Mouse (Mus musculus): ENCODE measurements around the gene Psmc1.

Gene Psmc1

DNA sequence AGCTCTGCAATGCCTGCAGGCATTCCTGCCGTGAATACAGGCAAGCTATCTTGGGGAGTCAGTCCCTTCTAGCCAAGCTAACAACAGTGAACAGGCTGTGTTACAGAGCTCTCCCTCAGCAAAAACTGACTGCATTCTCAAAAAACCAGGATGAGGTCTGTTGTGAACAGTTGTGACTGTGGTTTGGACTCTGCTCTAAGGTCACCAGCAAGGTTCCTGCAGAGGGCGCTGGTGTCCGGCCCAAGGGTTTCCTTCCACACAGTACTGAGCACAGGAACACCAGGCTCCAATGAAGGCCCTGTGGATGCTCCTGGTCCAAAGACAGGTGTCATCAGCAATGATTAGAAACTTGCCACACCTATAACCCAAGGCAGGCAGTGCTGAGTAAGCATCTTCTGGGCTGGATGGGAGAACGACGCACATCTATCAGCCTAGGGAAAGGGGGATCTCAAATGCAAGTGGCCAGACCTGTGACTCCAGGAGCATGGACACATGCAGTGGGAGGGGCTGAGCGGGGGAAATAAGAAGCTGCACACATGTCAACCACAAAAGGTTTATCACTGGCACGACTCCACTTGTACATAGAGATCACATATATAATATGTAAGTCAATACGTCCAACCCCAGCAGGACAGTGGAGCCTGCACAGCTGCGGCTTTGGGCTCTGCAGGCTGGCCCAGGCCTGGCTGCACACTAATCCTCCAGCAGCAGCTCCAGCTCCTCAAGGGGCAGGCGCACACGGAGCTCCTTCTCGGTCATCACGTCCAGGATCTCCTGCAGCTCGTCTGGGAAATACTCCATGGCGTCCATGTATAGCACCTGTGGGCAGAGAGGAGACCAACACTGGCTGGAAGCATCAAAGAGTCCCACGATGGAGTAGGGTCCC lies 15.2 kb downstream of the Psmc1 start:
- peak; percentile 39 for DNase-seq

DNA sequence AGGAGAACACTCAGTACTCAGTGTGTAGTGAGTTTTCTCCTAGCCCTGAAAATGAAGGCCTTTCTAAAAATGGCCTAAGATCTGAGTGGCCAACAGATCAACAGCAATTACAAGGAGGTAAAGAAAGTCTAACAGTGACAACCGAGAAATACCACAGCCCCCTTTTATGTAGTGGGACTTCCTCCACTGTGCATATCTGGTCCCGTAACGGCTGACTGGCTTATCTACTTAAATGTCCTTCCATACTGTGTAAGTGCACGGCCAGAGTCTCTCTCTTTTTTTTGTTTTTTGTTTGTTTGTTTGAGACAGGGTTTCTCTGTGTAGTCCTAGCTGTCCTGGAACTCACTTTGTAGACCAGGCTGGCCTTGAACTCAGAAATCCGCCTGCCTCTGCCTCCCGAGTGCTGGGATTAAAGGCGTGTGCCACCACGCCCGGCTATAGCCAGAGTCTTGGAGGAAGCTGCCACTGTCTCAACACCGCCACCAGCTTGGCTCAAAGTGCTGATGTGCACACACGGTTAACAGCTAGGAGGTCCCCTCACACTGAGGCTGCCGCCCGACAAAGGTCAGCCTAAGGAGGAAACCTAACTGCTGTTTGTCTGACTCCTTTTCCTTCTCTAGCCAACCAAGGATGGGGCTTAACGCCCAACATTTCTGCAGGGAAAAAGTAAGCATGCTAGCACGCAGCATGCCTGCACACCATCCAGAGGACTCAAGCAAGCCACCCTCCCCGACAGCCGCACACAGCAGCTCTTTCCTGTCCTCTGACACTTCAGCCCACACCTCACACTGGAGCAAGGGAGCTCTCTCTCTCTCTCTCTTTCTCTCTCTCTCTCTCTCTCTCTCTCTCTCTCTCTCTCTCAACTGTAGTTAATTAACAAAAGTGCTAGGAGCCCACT lies 17.3 kb downstream of the Psmc1 start:
- DNase-seq: no peak

DNA sequence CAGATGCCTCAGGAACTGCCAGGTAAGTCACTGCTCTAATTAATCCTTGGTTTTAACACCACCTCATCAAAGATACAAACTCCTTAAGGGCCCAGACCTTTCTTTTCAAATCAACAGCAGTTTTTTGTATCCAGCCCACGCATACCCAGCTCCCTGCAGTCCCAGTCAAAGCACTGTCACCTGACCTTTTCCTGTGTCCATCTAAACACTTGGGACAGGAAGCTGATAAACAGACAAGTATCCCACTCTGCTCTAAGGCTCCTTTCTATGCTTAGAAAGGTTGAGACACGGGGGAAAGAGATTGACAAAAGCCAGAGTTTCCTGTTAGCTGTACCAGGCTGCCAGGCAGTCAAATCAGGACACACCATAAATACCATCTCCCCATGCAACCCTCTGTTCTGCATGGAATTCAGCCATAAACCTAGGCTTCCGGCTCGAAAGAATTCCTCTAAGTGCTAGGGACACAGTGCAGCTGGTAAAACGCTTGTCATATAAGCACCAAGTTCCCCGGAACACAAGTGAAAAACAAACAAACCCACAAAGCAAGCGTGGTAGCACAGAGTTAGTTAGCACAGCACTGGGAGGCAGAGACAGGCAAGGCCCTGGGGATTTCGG lies 18.0 kb downstream of the Psmc1 start:
- no peak for DNase-seq

DNA sequence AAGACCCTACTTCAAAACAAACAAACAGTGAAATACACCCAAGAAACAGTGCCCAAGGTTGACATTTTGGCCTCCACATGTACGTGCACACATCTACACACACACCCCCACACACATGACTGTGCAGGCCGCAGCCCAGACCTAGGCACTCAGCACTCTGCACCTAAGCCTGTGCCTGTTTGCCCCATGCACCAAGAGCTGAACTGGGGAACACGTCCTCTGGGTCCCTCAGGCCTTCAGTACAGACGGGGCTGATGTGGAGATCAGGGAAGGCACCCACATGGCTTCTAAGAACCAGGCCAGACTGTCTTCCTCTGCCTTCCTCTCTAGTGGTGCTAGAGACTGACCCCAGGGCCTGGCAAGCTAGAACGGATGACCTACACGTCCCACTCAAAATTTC lies 18.6 kb downstream of the Psmc1 start:
- DNase-seq: no peak

DNA sequence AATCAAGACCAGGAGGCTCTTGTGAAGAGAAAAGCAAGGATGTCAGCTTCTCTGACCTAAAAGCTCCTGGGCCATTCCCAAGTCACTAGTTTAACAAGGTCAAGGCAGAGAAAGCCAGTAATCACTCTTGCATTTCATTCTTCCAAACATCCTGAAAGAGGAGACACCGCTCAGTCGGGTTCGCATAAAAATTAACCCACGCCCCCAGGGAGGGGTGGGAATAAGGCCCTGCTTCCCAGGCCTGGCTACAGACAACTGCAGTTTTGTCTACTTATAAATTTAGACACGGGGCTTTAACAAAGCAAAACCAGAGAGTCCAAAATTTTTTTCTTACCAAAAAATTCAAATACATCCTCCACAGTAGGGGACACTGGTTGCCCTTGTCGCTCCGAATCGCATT lies 19.0 kb downstream of the Psmc1 start:
- DNase-seq: no peak

DNA sequence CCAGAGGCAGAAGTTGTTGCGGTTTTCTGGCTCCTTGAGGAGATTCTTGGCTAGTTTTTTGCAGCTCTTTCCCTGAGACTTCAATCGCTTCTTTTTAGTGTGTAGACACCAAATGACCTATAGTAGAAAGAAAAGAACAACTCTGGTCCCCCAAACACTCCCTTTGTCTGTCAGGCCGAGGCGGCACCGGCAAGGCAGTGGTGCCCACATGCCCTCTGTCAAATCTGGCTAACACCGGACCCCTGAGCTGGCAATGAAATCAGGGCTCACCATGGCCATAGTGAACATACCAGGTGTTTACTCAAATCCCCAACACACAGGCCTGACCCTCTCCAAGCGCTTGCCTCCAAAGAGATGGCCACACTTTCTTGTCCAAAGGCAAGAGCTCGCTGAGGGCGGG lies 21.2 kb downstream of the Psmc1 start:
- no peak for DNase-seq

DNA sequence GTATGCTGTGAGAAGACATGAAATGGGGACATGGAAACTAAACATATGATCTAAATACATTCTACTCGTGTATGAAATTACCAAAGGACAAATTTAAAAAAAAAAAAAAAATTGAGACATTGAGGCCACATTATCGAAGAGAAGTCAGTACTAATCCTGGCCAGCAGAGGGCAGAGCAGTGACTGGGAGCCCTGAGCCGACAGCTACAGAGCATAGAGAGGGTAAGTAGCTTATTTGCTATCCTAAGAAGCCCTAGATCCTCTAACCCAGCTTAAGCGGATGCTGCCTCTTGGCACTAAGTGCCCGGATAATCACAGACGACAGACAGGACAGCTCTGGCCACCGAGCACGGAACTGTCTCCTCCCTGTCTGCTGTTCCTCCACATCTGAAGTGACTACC lies 21.7 kb downstream of the Psmc1 start:
- peak; percentile 84 for DNase-seq

DNA sequence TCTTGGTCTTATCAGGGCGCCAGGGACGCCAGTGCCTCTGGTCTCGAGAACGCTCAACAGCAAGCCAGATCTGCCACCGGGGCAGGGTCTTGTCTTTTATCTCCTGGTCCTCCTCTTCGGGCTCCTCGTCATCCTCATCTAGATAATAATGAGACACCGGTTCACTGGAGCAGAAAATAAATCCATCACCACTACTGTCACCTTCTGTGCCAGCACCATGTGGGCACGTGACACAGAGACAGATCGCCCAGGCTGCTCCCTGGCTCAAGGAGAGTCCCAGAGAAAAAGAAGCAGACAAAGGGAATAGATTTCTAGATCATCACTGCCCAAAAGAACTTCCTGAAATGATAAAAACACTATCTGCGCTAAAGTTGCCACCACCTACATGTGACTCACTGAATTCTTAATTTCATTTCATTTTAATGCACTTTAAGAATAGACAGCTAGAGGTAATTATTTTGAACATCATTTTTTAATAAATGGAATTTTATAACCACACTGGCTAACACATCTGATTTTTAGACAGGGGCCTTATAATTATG lies 24.5 kb downstream of the Psmc1 start:
- DNase-seq: no peak

DNA sequence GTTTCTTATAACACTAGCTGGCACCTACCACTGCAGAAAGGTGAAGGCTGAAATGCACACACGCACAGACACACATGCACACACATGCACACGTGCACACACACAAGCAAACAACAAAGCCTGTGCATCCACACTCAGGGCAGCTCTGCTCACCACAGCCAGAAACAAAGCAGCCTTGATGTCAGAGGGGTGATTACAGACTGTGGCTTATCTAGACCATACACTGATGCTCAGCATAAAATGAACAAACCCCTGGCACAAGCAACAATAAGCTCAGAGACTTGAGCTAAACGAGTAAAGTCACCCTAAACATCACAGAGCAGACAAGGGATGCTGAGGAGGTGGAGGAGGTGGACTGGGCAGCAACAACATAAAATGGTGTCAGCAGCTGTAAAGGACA lies 25.2 kb downstream of the Psmc1 start:
- DNase-seq: no peak

DNA sequence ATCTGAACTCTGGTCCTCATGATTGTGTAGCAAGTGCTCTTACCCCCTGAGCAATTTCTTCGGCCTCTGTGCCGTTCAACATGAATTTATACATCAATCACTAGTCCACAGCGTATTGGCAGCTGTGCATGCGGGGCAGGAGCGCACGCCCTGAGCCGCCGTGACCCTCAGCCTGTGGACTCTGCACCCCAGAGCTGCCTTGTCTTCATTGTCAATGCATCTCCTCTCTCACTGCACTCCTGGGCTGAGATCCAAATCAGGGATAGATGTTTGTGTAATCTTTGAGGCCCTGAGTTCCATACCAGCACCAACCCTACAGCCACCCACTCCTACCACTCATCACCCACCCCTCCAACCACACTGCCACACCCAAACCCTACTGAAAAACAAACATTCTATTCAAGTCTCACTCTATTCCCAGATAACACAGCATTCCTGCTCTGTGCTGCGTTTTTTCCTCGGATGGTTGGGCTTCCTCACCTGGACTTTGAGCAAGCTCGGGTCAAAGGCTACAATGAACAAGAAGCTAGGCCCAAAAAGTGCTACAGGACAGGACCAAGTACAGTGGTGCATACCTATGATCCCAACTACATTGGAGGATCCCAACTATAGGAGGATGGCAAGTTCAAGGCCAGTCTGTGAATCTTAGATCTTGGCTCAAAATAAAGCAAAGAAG lies 33.0 kb downstream of the Psmc1 start:
- no peak for DNase-seq

DNA sequence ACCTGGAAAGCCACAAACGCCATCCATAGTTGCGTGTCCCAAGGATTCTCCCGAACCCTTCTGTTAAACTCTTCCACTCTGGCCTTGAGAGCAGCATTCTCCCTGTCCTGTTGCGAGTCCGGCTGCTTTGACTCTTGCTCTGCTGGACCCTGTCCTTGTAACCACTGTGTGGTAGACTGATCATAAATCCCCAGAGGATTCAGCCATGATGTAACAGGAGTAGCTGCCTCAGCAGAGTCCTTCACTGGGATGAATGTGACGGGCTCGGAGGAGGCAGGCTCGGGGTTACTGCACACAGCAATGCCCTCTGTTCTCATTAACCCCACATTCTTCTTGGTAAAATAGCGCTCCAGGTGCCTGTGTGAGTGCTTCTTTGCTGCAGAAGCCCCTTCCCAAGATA lies 33.8 kb downstream of the Psmc1 start:
- DNase-seq: no peak

DNA sequence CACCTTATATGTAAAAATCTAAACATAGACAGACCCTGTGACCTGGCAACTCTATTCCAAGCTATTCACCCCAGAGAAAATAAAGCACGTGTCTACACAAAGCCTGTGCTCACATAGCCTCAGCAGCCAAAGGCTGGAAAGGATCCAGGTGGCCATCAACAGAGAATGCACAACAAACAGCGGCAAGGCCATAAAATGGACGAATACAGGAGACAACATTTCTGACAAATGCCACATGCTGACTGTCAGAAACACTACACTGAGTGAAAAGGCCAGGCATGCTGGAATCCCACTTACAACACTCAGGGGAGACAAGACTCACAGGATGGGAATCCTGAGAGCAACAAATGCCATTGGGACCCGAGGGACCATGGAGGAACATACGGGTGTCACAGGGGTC lies 34.3 kb downstream of the Psmc1 start:
- no peak for DNase-seq

DNA sequence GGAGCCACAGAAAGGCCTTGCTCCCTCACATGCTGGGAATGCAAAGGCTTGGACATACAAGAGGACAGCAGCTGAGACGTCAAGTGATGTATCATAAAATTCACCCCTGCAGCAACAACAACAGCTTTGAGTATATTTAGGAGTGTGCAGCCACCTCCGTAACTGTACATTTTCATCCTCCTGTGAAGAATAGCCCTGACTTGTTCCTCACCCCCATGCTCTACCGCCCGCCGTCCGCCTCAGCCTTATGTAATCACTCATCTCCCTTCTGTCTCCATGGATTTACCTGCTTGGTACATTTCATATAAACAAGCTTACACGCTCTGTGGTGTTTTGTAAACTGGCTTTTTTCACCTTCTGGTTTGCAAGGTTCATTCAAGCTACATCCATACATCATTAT lies 42.5 kb downstream of the Psmc1 start:
- DNase-seq: no peak

DNA sequence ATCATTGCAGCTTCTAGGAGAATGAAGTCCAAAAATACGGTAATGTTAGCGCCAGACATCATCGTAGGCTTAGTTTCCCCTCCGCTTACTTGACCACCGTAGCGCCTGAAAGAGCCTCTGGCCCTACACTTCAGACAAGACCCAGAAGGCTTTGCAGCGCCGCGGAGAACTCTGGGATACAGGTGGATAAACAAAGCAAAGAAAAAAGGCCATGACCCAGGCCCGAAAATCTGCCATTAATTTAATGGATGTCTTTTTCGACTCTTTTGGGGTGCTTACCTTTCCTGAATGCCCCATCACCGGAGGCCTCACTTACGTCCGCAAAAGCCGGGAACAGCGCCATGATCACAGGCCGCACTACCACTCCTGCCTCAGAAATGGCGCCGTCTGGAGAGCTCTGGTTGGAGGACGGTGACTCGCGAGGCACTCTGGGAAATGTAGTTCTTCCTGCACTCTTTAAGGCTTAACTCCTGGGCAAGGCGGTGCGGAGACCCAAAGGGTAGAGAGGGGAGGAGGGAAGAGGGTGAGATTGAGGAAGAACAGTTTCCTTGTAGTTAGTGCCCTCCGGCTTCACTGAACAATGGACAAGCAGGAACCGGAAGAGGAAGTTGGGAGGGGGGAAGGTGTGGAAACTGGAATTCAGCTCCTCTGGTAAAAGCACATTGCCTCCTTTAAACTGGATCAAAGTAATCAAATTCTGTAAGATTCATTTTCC lies 49.5 kb downstream of the Psmc1 start, which contains the start of gene Nrde2:
Gene Nrde2, minus strand, starts transcription at position 393 of the 715 bp plus-strand sequence.
- peak; percentile 89 for DNase-seq

DNA sequence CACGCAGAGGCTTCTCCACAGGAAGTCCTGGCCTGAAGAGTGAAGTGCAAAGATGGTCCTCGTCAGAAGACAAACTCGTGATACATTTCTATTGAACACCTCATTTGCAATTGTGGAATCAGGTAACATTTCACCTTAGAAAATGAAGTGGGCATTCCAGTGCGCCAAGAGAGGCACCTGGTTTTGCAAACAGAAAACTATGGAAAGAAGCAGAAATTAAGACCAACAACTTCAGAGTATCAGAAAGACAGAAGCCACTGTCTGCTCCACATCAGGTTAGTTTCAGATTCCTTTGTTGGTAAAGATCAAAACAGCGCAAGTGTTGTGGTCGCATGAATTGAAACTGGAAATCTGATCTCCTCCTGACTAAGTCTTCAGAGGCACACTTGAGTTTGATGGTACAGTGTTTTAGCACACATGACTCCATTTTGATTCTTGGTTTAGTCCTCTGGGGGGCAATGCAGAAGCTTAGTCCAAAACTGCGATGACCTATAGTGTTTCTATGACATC lies 55.1 kb downstream of the Psmc1 start:
- DNase-seq: no peak

DNA sequence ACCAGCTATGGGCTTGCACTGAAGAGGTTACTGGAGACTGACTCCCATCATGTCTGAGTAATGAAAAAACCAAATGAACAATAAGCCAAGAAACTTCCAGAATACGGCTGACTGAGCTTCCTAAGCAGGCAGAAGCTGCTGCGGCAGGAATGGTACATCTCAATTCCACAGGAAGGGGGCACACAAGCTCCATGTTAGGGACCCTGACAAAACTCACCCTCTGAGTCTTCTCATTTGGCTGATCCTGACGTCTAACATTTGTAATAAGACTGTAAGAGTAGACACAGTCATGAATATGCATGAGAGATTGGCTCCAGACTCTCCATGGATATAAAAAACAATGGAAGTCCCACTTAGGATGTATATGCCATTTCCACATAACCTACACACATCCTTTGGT lies 56.2 kb downstream of the Psmc1 start:
- peak; percentile 63 for DNase-seq

DNA sequence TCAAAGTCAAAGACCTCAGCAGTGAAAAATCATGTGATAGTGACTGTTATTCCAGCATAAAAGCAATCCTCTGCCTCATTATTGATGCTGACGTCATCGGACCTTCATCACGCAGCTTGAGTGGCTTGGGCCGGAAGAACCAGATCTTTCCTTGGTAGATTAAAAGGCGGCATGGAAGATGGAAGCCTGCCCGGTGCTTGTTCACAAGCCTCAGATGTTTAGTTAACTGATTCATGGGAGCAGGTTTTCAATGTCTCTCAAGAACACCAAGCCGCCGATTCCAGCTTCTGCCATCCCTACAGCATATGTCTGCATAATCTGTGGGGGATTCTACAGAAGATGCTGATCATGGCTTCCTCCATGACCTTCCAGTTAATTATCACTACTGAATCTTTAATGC lies 57.0 kb downstream of the Psmc1 start:
- DNase-seq: no peak

DNA sequence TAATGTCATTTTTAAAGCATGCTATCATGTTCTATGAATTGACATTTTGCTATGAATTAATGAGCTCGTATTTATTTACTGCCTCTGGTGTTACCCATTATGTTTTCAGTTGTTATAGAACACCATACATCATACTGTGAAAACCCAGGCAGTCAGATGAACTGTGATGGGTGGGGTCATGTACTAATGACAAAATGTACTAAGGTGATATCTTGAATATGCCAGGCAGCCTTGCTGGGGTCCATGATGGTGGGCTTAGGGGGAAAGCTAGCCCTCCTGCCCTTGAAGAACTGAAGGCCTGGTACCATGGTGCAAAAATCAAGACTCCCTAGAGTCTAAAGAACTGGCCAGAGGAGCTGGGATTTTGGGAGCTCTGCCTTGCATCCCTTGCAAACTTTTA lies 57.5 kb downstream of the Psmc1 start:
- no peak for DNase-seq

DNA sequence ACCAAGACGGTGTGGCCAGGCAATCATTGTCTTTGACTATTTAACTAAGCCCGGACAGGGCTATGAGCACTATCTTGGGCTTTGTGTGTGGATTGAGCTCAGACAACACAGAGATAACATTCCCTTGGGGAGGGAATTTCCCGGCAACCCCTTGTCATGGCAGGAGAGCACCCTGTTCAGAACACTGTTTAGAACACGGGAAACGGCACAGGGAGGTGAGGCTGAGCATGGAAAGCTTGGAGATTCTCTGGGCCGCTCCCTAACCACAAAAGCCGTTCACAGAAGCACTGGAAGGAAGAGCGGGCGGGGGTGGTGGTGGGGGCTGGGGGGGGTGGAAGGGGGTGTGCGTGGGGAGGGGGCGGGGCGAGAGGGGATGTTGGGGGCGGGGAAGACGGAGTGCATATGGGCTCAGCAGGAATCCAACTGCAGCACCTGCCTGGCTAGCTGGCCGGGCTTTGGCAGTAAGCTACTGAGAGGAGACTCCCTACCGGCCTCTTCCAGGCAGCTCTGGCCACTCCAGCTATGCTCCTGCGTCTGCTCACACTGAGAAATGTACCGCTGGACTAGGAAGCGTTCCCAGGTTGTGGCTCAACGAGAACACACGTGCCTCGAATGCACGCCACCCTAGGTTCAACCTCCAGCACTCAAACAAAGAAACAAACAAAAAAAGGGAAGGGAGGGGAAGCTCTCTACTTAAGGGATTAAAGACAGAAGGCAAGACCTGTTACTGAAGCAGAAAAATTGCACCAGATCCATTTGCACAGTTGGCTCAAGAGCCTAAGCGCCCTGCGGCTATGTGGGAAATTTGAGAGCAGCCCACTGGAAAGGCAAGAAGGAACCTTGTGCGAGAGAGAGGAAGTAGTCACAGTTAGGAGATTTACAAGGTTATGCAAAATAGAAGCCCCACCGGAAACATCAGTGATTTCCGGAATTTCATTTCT lies 58.2 kb downstream of the Psmc1 start:
- peak; percentile 64 for DNase-seq

DNA sequence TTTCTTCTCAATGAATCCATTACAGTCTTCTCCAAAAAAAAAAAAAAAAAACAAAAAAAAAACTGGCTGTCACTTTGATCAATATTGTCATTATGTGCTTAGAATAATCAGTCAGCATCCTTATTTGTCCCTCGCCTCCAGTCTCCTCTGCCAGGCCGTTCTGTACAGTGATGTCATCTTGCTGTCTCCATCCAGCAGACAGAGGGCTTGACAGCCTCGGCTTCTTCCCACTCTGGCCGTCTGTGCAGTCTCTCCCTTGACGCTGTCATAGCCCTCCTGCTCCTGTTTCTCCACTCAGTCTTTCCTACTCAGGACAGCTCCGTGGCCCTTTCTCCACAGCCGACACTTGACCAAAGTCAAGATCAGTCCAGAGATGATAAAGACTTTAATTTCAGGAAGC lies 62.5 kb downstream of the Psmc1 start:
- DNase-seq: no peak

Measured in thymus, postnatal 4 days (tissue).